Mouse (Mus musculus) heart, embryonic 11.5 days (tissue): ENCODE results near the gene Poln. TPM values are rescaled to one million over a fixed set of nuclear protein-coding genes. Genes with fewer than 3 reads are reported as not detected.

Experiments used
- ATAC-seq: fragments of 200-750 bp; cut with Nextera tagmentation; replicated peaks from 2 replicates; pipeline ENCODE4 v1.8.0; 2017; ENCODE audit warnings: moderate library complexity; ENCODE audit not compliant: insufficient number of reproducible peaks, low FRiP score, low TSS enrichment
- H3K27ac ChIP-seq: fragments of 300-500 bp; sonication (generic); 2 replicates; pipeline ENCODE4 v1.5.1; 2014; ENCODE audit warnings: mild to moderate bottlenecking, low read depth, low read length
- H3K27me3 ChIP-seq: fragments of 300-500 bp; sonication (generic); 2 replicates; pipeline ENCODE4 v1.6.1; 2014; ENCODE audit warnings: mild to moderate bottlenecking, low read length, mixed read lengths; ENCODE audit not compliant: control insufficient read depth, insufficient read depth
- H3K36me3 ChIP-seq: fragments of 300-500 bp; sonication (generic); 2 replicates; pipeline ENCODE4 v1.6.1; 2014; ENCODE audit warnings: mild to moderate bottlenecking, low read length, moderate library complexity, mixed read lengths; ENCODE audit not compliant: control insufficient read depth, insufficient read depth
- H3K4me1 ChIP-seq: fragments of 300-500 bp; sonication (generic); 2 replicates; pipeline ENCODE4 v1.6.1; 2014; ENCODE audit warnings: low read length; ENCODE audit not compliant: control insufficient read depth, insufficient read depth
- H3K4me2 ChIP-seq: fragments of 300-500 bp; sonication (generic); 2 replicates; pipeline ENCODE4 v1.6.1; 2014; ENCODE audit warnings: mild to moderate bottlenecking, moderate library complexity
- H3K4me3 ChIP-seq: fragments of 300-500 bp; sonication (generic); 2 replicates; pipeline ENCODE4 v1.5.1; 2014; ENCODE audit warnings: low read depth, low read length
- H3K9ac ChIP-seq: fragments of 300-500 bp; sonication (generic); 2 replicates; pipeline ENCODE4 v1.6.1; 2014; ENCODE audit warnings: mild to moderate bottlenecking, low read depth, low read length, moderate library complexity
- H3K9me3 ChIP-seq: fragments of 300-500 bp; sonication (generic); replicated peaks from 2 replicates; pipeline ENCODE4 v1.6.1; 2016; ENCODE audit warnings: low read length; ENCODE audit not compliant: control insufficient read depth
- WGBS: fragments of 180-500 bp; shearing (Covaris S2); extraction: QIAGEN DNeasy Blood & Tissue Kit; methylation state at CpG from one replicate; pipeline ENCODE4 v1.1.7; 2014; ENCODE audit not compliant: insufficient replicate concordance; 5-methylcytosine and 5-hydroxymethylcytosine counted together
- polyA plus RNA-seq: library from polyadenylated mRNA; unstranded; fragments of >200 nt; fragmentation: Nextera tagmentation; extraction: Ambion mirVana; gene quantifications from 2 replicates; pipeline ENCODE4 v1.2.1, GENCODE M21; 2014

Poln gene
- polyA plus RNA-seq, 1 experiment from 2014 or later: 0.52 TPM

GRCm38 (mm10) chr5:34018968-34019367 is 150.3 kb downstream of the Poln start:
- Histone ChIP-seq H3K27ac (no peak overlapping the region), H3K4me1 (no peaks in the 10 kb centered on the region), H3K9me3 (no peaks in the 10 kb centered on the region), H3K4me3 (no peak overlapping the region), H3K36me3 (no peaks in the 10 kb centered on the region), H3K9ac (no peak overlapping the region), H3K27me3 (no peaks in the 10 kb centered on the region), H3K4me2 (no peak overlapping the region)
- WGBS: 73% methylated on average over 4 of the region's 4 CpGs
- no peak for ATAC-seq

GRCm38 (mm10) chr5:34014652-34015051 is 154.6 kb downstream of the Poln start:
- WGBS: 50% methylated on average over 1 of the region's 1 CpGs
- Histone ChIP-seq H3K9me3 (no peaks in the 10 kb centered on the region), H3K36me3 (no peaks in the 10 kb centered on the region), H3K4me1 (no peaks in the 10 kb centered on the region), H3K9ac (no peak overlapping the region), H3K27me3 (0 out of 2 replicates have a peak, but pooled peaks cover 2% of the 10 kb centered on the region), H3K4me3 (no peak overlapping the region), H3K27ac (no peak overlapping the region), H3K4me2 (no peak overlapping the region)
- no peak for ATAC-seq

GRCm38 (mm10) chr5:34007392-34007941 is 161.8 kb downstream of the Poln start:
- ATAC-seq: no peak
- 79% methylated on average over 4 of the region's 4 CpGs for WGBS
- Histone ChIP-seq H3K36me3 (no peaks in the 10 kb centered on the region), H3K4me1 (no peaks in the 10 kb centered on the region), H3K4me3 (no peak overlapping the region), H3K9me3 (no peaks in the 10 kb centered on the region), H3K27me3 (0 out of 2 replicates have a peak, but pooled peaks cover 2% of the 10 kb centered on the region), H3K9ac (no peak overlapping the region), H3K27ac (no peak overlapping the region), H3K4me2 (no peak overlapping the region)

- no peaks in the 10 kb centered on the region for H3K36me3 ChIP-seq
- H3K27ac ChIP-seq: no peak overlapping the region
- H3K4me1 ChIP-seq: no peaks in the 10 kb centered on the region
- no peaks in the 10 kb centered on the region for H3K9me3 ChIP-seq
- H3K27me3 ChIP-seq: 0 out of 2 replicates have a peak, but pooled peaks cover 2% of the 10 kb centered on the region
- no peak for ATAC-seq
- no peak overlapping the region for H3K4me2 ChIP-seq
- H3K4me3 ChIP-seq: no peak overlapping the region
- no peak overlapping the region for H3K9ac ChIP-seq
- WGBS: 79% methylated on average over 4 of the region's 4 CpGs
Observed at GRCm38 (mm10) chr5:34006832-34007231, 162.4 kb downstream of the Poln start.

- Histone ChIP-seq H3K4me2 (no peak overlapping the region), H3K4me3 (no peak overlapping the region), H3K4me1 (no peaks in the 10 kb centered on the region), H3K36me3 (no peaks in the 10 kb centered on the region), H3K9me3 (no peaks in the 10 kb centered on the region), H3K27me3 (peaks cover 5% of the 10 kb centered on the region), H3K27ac (no peak overlapping the region), H3K9ac (no peak overlapping the region)
- no peak for ATAC-seq
- 79% methylated on average over 5 of the region's 5 CpGs for WGBS
Observed at GRCm38 (mm10) chr5:34004618-34005017, 164.6 kb downstream of the Poln start.

GRCm38 (mm10) chr5:34002636-34003035 is 166.6 kb downstream of the Poln start:
- H3K4me2 ChIP-seq: no peak overlapping the region
- no peak for ATAC-seq
- H3K36me3 ChIP-seq: no peaks in the 10 kb centered on the region
- H3K4me1 ChIP-seq: 0 out of 2 replicates have a peak, but pooled peaks cover 1% of the 10 kb centered on the region
- no peak overlapping the region for H3K4me3 ChIP-seq
- H3K27me3 ChIP-seq: peaks cover 25% of the 10 kb centered on the region
- WGBS: 88% methylated on average over 4 of the region's 4 CpGs
- H3K9me3 ChIP-seq: no peaks in the 10 kb centered on the region
- no peak overlapping the region for H3K27ac ChIP-seq
- H3K9ac ChIP-seq: no peak overlapping the region

- Histone ChIP-seq H3K27me3 (peaks cover 37% of the 10 kb centered on the region), H3K9me3 (no peaks in the 10 kb centered on the region), H3K4me3 (no peak overlapping the region), H3K9ac (no peak overlapping the region), H3K4me1 (peaks cover 6% of the 10 kb centered on the region; the same call in 1 of the 2 replicates), H3K4me2 (no peak overlapping the region), H3K27ac (no peak overlapping the region), H3K36me3 (no peaks in the 10 kb centered on the region)
- WGBS: 100% methylated on average over 1 of the region's 1 CpGs
- no peak for ATAC-seq
Observed at GRCm38 (mm10) chr5:34001401-34001800, 167.8 kb downstream of the Poln start.

- 93% methylated on average over 25 of the region's 25 CpGs for WGBS
- Histone ChIP-seq H3K36me3 (no peaks in the 10 kb centered on the region), H3K4me1 (peaks cover 6% of the 10 kb centered on the region; the same call in 1 of the 2 replicates), H3K27ac (no peak overlapping the region), H3K9ac (no peak overlapping the region), H3K4me2 (no peak overlapping the region), H3K9me3 (no peaks in the 10 kb centered on the region), H3K27me3 (peaks cover 43% of the 10 kb centered on the region), H3K4me3 (no peak overlapping the region)
- no peak for ATAC-seq
Observed at GRCm38 (mm10) chr5:34000809-34001208, 168.4 kb downstream of the Poln start.

- Histone ChIP-seq H3K4me3 (no peak overlapping the region), H3K9me3 (no peaks in the 10 kb centered on the region), H3K4me1 (peaks cover 6% of the 10 kb centered on the region; the same call in 1 of the 2 replicates), H3K36me3 (no peaks in the 10 kb centered on the region), H3K27ac (no peak overlapping the region), H3K4me2 (no peak overlapping the region), H3K27me3 (peaks cover 56% of the 10 kb centered on the region), H3K9ac (no peak overlapping the region)
- no peak for ATAC-seq
- WGBS: 80% methylated on average over 6 of the region's 6 CpGs
Observed at GRCm38 (mm10) chr5:33999466-34000090, 169.7 kb downstream of the Poln start.
